Comparison of ENCODE assay signal across 13 mouse cellular contexts in the genomic region with DNA sequence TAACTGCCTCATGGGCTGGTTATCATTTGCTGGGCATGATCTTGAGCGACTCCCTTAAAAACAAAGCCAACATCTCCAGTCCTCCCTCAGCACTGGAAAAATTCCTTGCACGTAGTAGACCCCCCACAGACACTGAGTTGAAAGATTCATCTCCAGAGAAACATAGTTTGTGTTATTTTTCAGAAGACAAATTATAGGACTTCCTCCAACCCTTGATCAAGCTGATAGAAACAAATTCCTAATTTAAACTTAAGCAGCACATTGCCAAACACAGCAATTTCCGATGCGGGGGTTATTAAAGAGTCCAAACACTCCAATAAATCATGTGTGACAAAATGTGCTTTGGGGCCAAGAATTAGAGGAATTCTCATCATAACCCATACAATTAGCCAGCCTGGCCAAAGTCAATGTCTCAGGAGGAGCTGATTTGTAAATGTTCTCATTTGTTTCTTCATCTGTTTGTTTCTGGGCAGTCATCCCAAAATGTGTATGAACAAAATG.
DNase-seq lines count a peak whose midpoint lies in the region; ATAC-seq and TF ChIP-seq lines count a peak whose summit lies in the region.
"Had no signal": no experiment of that assay in that cellular context is flagged by ENCODE, and none has a peak within 500 bp of the region (broad histone marks: within the 10 kb centered on the region; RNA-seq: fewer than 3 reads in every experiment).

No protein-coding gene starts in this region.

- H3K36me3 ChIP-seq in hindbrain, embryonic 14.5 days (replicated peaks; ENCODE audit: control insufficient read depth, insufficient read depth), result no peaks in the 10 kb centered on the region
- no peaks in the 10 kb centered on the region for H3K36me3 ChIP-seq in hindbrain, embryonic 10.5 days
- no peaks in the 10 kb centered on the region for H3K36me3 ChIP-seq in embryonic facial prominence, embryonic 15.5 days
- no peaks in the 10 kb centered on the region for H3K36me3 ChIP-seq in lung, embryonic 16.5 days (ENCODE audit: control insufficient read depth, insufficient read depth, low read length)
- H3K36me3 ChIP-seq in thymus, adult 2 months (ENCODE audit: control insufficient read depth, insufficient read depth, low read length), result no peaks in the 10 kb centered on the region
- H3K36me3 ChIP-seq: heart, embryonic 15.5 days; midbrain, embryonic 12.5 days had no signal

- DNase-seq in hindbrain, embryonic 14.5 days (ENCODE audit: low spot score), result peak; percentile 55
- no peak for DNase-seq in hindbrain, embryonic 10.5 days (ENCODE audit: low spot score)
- peak; percentile 67 for DNase-seq in 3T3-L1 (ENCODE audit: low read depth, low spot score)
- DNase-seq in cerebellum, adult 11-12 months, result no peak
- DNase-seq in thymus, adult 2 months, result no peak
- DNase-seq: cerebellum, adult 11 months; thymus, postnatal 4 days had no signal

- no peak for TF ChIP-seq POLR2A in thymus, adult 2 months (IDR thresholded peaks at IDR 0.05; ENCODE audit: control insufficient read depth, extremely low read depth, insufficient read depth, low read length, poor library complexity)

- no peak overlapping the region for H3K9ac ChIP-seq in hindbrain, embryonic 14.5 days
- H3K9ac ChIP-seq in embryonic facial prominence, embryonic 15.5 days, result no peak overlapping the region
- H3K9ac ChIP-seq in lung, embryonic 16.5 days (ENCODE audit: low read length), result no peak overlapping the region
- H3K9ac ChIP-seq: heart, embryonic 15.5 days; liver, embryonic 14.5 days; midbrain, embryonic 12.5 days had no signal

- no peak overlapping the region for H3K27ac ChIP-seq in hindbrain, embryonic 14.5 days
- no peak overlapping the region for H3K27ac ChIP-seq in hindbrain, embryonic 10.5 days
- H3K27ac ChIP-seq in embryonic facial prominence, embryonic 15.5 days (replicated peaks), result no peak overlapping the region
- peak overlapping the region; percentile 65 for H3K27ac ChIP-seq in lung, embryonic 16.5 days (ENCODE audit: low read length)
- H3K27ac ChIP-seq in thymus, adult 2 months (ENCODE audit: control insufficient read depth, insufficient read depth, low read length), result no peak overlapping the region
- H3K27ac ChIP-seq: heart, embryonic 15.5 days; liver, embryonic 14.5 days; midbrain, embryonic 12.5 days had no signal

- H3K4me1 ChIP-seq in hindbrain, embryonic 14.5 days (replicated peaks; ENCODE audit: control insufficient read depth, insufficient read depth, low read length), result no peaks in the 10 kb centered on the region; the same call in 1 of the 2 replicates
- H3K4me1 ChIP-seq in hindbrain, embryonic 10.5 days (replicated peaks), result no peaks in the 10 kb centered on the region
- no peaks in the 10 kb centered on the region for H3K4me1 ChIP-seq in embryonic facial prominence, embryonic 15.5 days
- H3K4me1 ChIP-seq in lung, embryonic 16.5 days (replicated peaks; ENCODE audit: control insufficient read depth, insufficient read depth, low read length), result peaks cover 14% of the 10 kb centered on the region
- H3K4me1 ChIP-seq in thymus, adult 2 months (replicated peaks; ENCODE audit: control insufficient read depth, insufficient read depth, low read length), result no peaks in the 10 kb centered on the region
- H3K4me1 ChIP-seq: heart, embryonic 15.5 days; midbrain, embryonic 12.5 days had no signal

- ATAC-seq in hindbrain, embryonic 14.5 days (ENCODE audit: low FRiP score), result no peak
- ATAC-seq in embryonic facial prominence, embryonic 15.5 days (ENCODE audit: insufficient number of reproducible peaks, low FRiP score, low TSS enrichment, low read depth), result peak; percentile 39; the same call in 1 of the 2 replicates
- ATAC-seq in lung, embryonic 16.5 days (ENCODE audit: low read depth), result peak; percentile 95

- no peaks in the 10 kb centered on the region for H3K27me3 ChIP-seq in hindbrain, embryonic 14.5 days (ENCODE audit: control insufficient read depth, insufficient read depth, low read length)
- no peaks in the 10 kb centered on the region for H3K27me3 ChIP-seq in hindbrain, embryonic 10.5 days (ENCODE audit: insufficient read depth, poor library complexity, severe bottlenecking)
- no peaks in the 10 kb centered on the region for H3K27me3 ChIP-seq in embryonic facial prominence, embryonic 15.5 days
- H3K27me3 ChIP-seq in lung, embryonic 16.5 days (ENCODE audit: control insufficient read depth, insufficient read depth, low read depth, low read length), result no peaks in the 10 kb centered on the region
- H3K27me3 ChIP-seq in thymus, adult 2 months (ENCODE audit: control insufficient read depth, insufficient read depth, low read length), result no peaks in the 10 kb centered on the region
- H3K27me3 ChIP-seq: CH12.LX; heart, embryonic 15.5 days; midbrain, embryonic 12.5 days had no signal

- no peak overlapping the region for H3K4me3 ChIP-seq in hindbrain, embryonic 14.5 days (replicated peaks; ENCODE audit: low read length)
- no peak overlapping the region for H3K4me3 ChIP-seq in hindbrain, embryonic 10.5 days
- no peak overlapping the region for H3K4me3 ChIP-seq in embryonic facial prominence, embryonic 15.5 days (replicated peaks)
- H3K4me3 ChIP-seq in lung, embryonic 16.5 days (ENCODE audit: low read length), result no peak overlapping the region
- no peak overlapping the region for H3K4me3 ChIP-seq in thymus, adult 2 months (ENCODE audit: control insufficient read depth, insufficient read depth, low read length)
- H3K4me3 ChIP-seq: heart, embryonic 15.5 days; midbrain, embryonic 12.5 days had no signal

- no peak overlapping the region for H3K4me2 ChIP-seq in hindbrain, embryonic 14.5 days (replicated peaks)
- H3K4me2 ChIP-seq in embryonic facial prominence, embryonic 15.5 days (replicated peaks), result no peak overlapping the region
- H3K4me2 ChIP-seq in lung, embryonic 16.5 days (ENCODE audit: low read depth, low read length), result no peak overlapping the region
- H3K4me2 ChIP-seq: heart, embryonic 15.5 days; midbrain, embryonic 12.5 days had no signal

- no peaks in the 10 kb centered on the region for H3K9me3 ChIP-seq in hindbrain, embryonic 14.5 days (ENCODE audit: control insufficient read depth, low read length)
- H3K9me3 ChIP-seq in hindbrain, embryonic 10.5 days, result no peaks in the 10 kb centered on the region
- H3K9me3 ChIP-seq in embryonic facial prominence, embryonic 15.5 days (replicated peaks), result no peaks in the 10 kb centered on the region
- no peaks in the 10 kb centered on the region for H3K9me3 ChIP-seq in lung, embryonic 16.5 days (ENCODE audit: control insufficient read depth, low read length)
- H3K9me3 ChIP-seq: heart, embryonic 15.5 days; midbrain, embryonic 12.5 days had no signal

- WGBS in hindbrain, embryonic 14.5 days, result 69% methylated on average over 4 of the region's 4 CpGs
- WGBS in hindbrain, embryonic 10.5 days, result 88% methylated on average over 4 of the region's 4 CpGs
- WGBS in embryonic facial prominence, embryonic 15.5 days, result 45% methylated on average over 4 of the region's 4 CpGs
- 42% methylated on average over 4 of the region's 4 CpGs for whole genome bisulfite sequencing in lung, embryonic 16.5 days
- whole genome bisulfite sequencing in thymus, adult 2 months, result 84% methylated on average over 4 of the region's 4 CpGs

- no peak for TF ChIP-seq CTCF in thymus, adult 2 months (IDR thresholded peaks at IDR 0.05; ENCODE audit: borderline replicate concordance, control insufficient read depth, extremely low read depth, insufficient read depth, low read length, poor library complexity)

Comparison
In these comparisons a context has a peak if more than half of its experiments do, and no peak if none do; other contexts are left out.
1. DNase-seq: peak in hindbrain, embryonic 14.5 days (single experiment) and 3T3-L1 (single experiment); none in hindbrain, embryonic 10.5 days (single experiment), cerebellum, adult 11-12 months (single experiment) and thymus, adult 2 months (single experiment).